Comparison of ENCODE assay signal across 9 mouse cellular contexts in the genomic region with DNA sequence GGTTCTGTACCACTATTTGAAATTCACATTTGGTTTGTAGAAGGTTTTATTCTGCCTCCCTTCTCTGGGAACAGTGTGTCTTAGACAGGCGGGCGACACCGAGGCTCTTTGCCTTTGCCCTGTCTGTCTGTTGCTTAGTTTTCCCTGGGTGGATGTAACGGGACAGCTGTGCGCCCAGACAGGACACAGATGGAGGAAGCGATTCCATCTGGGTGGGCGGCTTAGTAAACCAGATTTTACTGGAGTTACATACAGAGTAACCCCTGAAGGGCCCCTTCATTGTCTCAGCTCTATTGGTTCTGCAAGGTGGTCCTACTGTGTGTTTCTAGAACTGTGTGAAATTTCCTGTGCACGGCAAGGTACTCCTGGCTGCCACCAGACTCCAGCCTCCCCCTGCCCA.
DNase-seq lines count a peak whose midpoint lies in the region; ATAC-seq and TF ChIP-seq lines count a peak whose summit lies in the region.
"Had no signal": no experiment of that assay in that cellular context is flagged by ENCODE, and none has a peak within 500 bp of the region (broad histone marks: within the 10 kb centered on the region; RNA-seq: fewer than 3 reads in every experiment).

No protein-coding gene starts in this region.

- no peaks in the 10 kb centered on the region for H3K27me3 ChIP-seq in forebrain, embryonic 14.5 days (replicated peaks; ENCODE audit: control insufficient read depth, insufficient read depth, low read length)
- H3K27me3 ChIP-seq in forebrain, embryonic 10.5 days (ENCODE audit: poor library complexity, severe bottlenecking) = no peaks in the 10 kb centered on the region
- H3K27me3 ChIP-seq in lung, embryonic 14.5 days (ENCODE audit: insufficient read depth, low read length) = no peaks in the 10 kb centered on the region

- ATAC-seq in forebrain, embryonic 14.5 days = peak; percentile 66
- ATAC-seq in lung, embryonic 14.5 days (ENCODE audit: insufficient read depth) = peak; percentile 81

- H3K4me1 ChIP-seq in forebrain, embryonic 14.5 days (ENCODE audit: control insufficient read depth, insufficient read depth, low read length) = 0 out of 2 replicates have a peak, but pooled peaks cover 2% of the 10 kb centered on the region
- no peaks in the 10 kb centered on the region for H3K4me1 ChIP-seq in forebrain, embryonic 10.5 days
- no peaks in the 10 kb centered on the region for H3K4me1 ChIP-seq in lung, embryonic 14.5 days (ENCODE audit: insufficient read depth)

- H3K4me2 ChIP-seq in forebrain, embryonic 14.5 days (ENCODE audit: low read length) = no peak overlapping the region
- H3K4me2 ChIP-seq in lung, embryonic 14.5 days = no peak overlapping the region

- H3K36me3 ChIP-seq in forebrain, embryonic 14.5 days (ENCODE audit: control insufficient read depth, insufficient read depth, low read length) = no peaks in the 10 kb centered on the region
- H3K36me3 ChIP-seq in forebrain, embryonic 10.5 days (replicated peaks) = no peaks in the 10 kb centered on the region
- no peaks in the 10 kb centered on the region for H3K36me3 ChIP-seq in lung, embryonic 14.5 days (ENCODE audit: insufficient read depth)

- H3K9me3 ChIP-seq in forebrain, embryonic 14.5 days (replicated peaks; ENCODE audit: control insufficient read depth, low read length) = no peaks in the 10 kb centered on the region
- no peaks in the 10 kb centered on the region for H3K9me3 ChIP-seq in forebrain, embryonic 10.5 days
- no peaks in the 10 kb centered on the region for H3K9me3 ChIP-seq in lung, embryonic 14.5 days (ENCODE audit: low read depth, low read length)

- DNase-seq in forebrain, embryonic 14.5 days (ENCODE audit: low spot score) = peak; percentile 69
- DNase-seq in forebrain, embryonic 10.5 days (ENCODE audit: extremely low spot score, low spot score) = no peak
- DNase-seq in lung, embryonic 14.5 days = peak; percentile 78
- DNase-seq in lung, adult 18-20 months = no peak
- DNase-seq in embryo, embryonic 11 days = peak; percentile 42
- peak; percentile 64 to 68 for DNase-seq in layer of hippocampus, postnatal 14 days (ENCODE audit: low spot score in 2 of 2)
- no peak for DNase-seq in urinary bladder, postnatal 36 days (ENCODE audit: low spot score in 2 of 2)
- DNase-seq in adipocyte (ENCODE audit: low spot score) = no peak
- DNase-seq: cerebellum, adult 11 months had no signal

- no peak overlapping the region for H3K4me3 ChIP-seq in forebrain, embryonic 14.5 days (ENCODE audit: low read depth, low read length)
- no peak overlapping the region for H3K4me3 ChIP-seq in forebrain, embryonic 10.5 days
- no peak overlapping the region for H3K4me3 ChIP-seq in lung, embryonic 14.5 days (ENCODE audit: low read depth, low read length)

- H3K9ac ChIP-seq in forebrain, embryonic 14.5 days (ENCODE audit: low read length) = no peak overlapping the region
- no peak overlapping the region for H3K9ac ChIP-seq in lung, embryonic 14.5 days

- no peak for TF ChIP-seq CTCF in lung, embryonic 14.5 days (IDR thresholded peaks at IDR 0.05; ENCODE audit: low read depth)

- 64% methylated on average over 8 of the region's 8 CpGs for WGBS in forebrain, embryonic 14.5 days
- WGBS in forebrain, embryonic 10.5 days = 80% methylated on average over 8 of the region's 8 CpGs
- 44% methylated on average over 8 of the region's 8 CpGs for WGBS in lung, embryonic 14.5 days

- no peak overlapping the region for H3K27ac ChIP-seq in forebrain, embryonic 14.5 days (ENCODE audit: low read depth, low read length)
- no peak overlapping the region for H3K27ac ChIP-seq in forebrain, embryonic 10.5 days
- H3K27ac ChIP-seq in lung, embryonic 14.5 days (ENCODE audit: low read depth) = no peak overlapping the region

Comparison
In these comparisons a context has a peak if more than half of its experiments do, and no peak if none do; other contexts are left out.
1. DNase-seq: peak in forebrain, embryonic 14.5 days (single experiment), lung, embryonic 14.5 days (single experiment), embryo, embryonic 11 days (single experiment) and layer of hippocampus, postnatal 14 days (2 of 2); none in forebrain, embryonic 10.5 days (single experiment), lung, adult 18-20 months (0 of 2), urinary bladder, postnatal 36 days (0 of 2) and adipocyte (single experiment).